Mouse (Mus musculus): ENCODE data around the gene Lrfn2. TPM values are rescaled to one million over a fixed set of nuclear protein-coding genes. Genes with fewer than 3 reads are reported as not detected.

Gene Lrfn2
- polyA plus RNA-seq, 1 experiment from 2014 or later, result 1.0 TPM

DNA sequence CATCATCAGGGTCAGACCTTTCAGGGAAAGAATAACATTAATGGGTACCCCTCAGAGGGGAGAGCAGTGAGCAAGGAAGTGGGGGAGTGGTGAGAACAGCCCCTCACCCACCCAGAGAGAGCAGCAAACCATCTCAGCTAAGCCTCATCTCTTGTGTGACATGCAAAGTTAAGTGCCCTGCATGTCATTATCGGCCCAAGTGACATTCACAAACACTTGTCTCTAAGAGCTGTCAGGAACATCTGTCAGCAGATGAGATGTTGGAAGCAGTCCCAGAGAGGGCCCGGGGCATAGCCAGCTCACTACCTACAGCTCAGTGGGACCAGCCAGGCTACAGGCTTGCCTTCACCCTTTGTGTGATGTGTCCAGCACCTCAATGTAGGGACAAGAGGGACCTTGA is 146.0 kb downstream of the Lrfn2 start:
- H3K9ac ChIP-seq (ENCODE audit: low read length), result no peak overlapping the region
- no peak overlapping the region for H3K4me3 ChIP-seq (replicated peaks; ENCODE audit: low read length)
- H3K27me3 ChIP-seq (ENCODE audit: control insufficient read depth, insufficient read depth, low read length), result no peaks in the 10 kb centered on the region
- H3K36me3 ChIP-seq (ENCODE audit: control insufficient read depth, insufficient read depth, low read length), result no peaks in the 10 kb centered on the region
- ATAC-seq (ENCODE audit: insufficient read depth, low FRiP score), result no peak
- 16% methylated on average over 2 of the region's 2 CpGs for WGBS
- H3K9me3 ChIP-seq (replicated peaks; ENCODE audit: control insufficient read depth, low read length), result no peaks in the 10 kb centered on the region
- H3K27ac ChIP-seq (ENCODE audit: low read length), result no peak overlapping the region
- no peaks in the 10 kb centered on the region for H3K4me1 ChIP-seq (ENCODE audit: control insufficient read depth, insufficient read depth, low read length)
- H3K4me2 ChIP-seq (ENCODE audit: low read depth, low read length), result no peak overlapping the region

GRCm38 (mm10) chr17:49079647-49080046 is 147.5 kb downstream of the Lrfn2 start:
- WGBS, result 53% methylated on average over 2 of the region's 2 CpGs
- Histone ChIP-seq H3K9ac (ENCODE audit: low read length) (no peak overlapping the region), H3K27me3 (ENCODE audit: control insufficient read depth, insufficient read depth, low read length) (no peaks in the 10 kb centered on the region), H3K4me2 (ENCODE audit: low read depth, low read length) (no peak overlapping the region), H3K27ac (ENCODE audit: low read length) (no peak overlapping the region), H3K36me3 (ENCODE audit: control insufficient read depth, insufficient read depth, low read length) (no peaks in the 10 kb centered on the region), H3K9me3 (replicated peaks; ENCODE audit: control insufficient read depth, low read length) (no peaks in the 10 kb centered on the region), H3K4me1 (ENCODE audit: control insufficient read depth, insufficient read depth, low read length) (peaks cover 3% of the 10 kb centered on the region; the same call in 1 of the 2 replicates), H3K4me3 (replicated peaks; ENCODE audit: low read length) (no peak overlapping the region)
- no peak for ATAC-seq (ENCODE audit: insufficient read depth, low FRiP score)

DNA sequence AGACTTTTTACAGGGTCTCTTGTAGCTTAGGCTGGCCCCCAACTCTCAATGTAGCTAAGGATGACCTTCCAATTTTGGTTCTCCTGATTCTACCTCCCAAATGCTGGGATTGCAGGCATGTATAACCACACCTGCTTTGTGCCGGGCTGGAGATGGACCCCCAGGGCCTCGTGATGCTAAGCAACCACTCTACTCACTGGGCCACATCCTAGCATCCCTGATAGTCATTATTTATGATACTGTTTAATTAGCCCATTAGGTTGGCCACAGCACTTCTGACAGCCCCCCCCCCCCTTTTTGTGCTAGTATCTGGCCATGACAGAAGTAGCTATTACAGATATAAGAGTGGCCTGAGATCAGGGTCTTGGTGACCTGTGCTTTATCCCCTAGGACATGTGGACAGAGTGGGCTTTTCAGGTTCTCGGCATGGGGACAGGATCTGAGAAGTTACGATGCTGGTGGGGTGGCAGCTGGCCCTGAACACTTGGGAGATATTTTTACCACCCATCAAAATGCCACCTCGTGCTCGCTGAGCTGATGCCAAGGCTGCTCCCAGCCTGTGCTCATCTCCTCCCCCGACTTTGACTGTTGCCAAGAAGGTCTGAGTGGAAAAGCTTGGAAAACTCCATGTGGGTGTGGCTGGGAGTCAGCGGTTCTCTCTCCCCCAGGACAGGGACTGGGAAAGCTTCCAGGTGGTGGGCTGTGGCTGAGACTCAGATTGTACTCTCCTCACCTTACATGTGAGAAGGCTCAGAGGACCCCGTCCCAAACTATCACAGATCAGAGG is 151.6 kb downstream of the Lrfn2 start:
- Histone ChIP-seq H3K4me3 (replicated peaks; ENCODE audit: low read length) (no peak overlapping the region), H3K4me2 (ENCODE audit: low read depth, low read length) (no peak overlapping the region), H3K4me1 (ENCODE audit: control insufficient read depth, insufficient read depth, low read length) (peaks cover 3% of the 10 kb centered on the region; the same call in 1 of the 2 replicates), H3K27ac (ENCODE audit: low read length) (no peak overlapping the region), H3K36me3 (ENCODE audit: control insufficient read depth, insufficient read depth, low read length) (no peaks in the 10 kb centered on the region), H3K27me3 (ENCODE audit: control insufficient read depth, insufficient read depth, low read length) (no peaks in the 10 kb centered on the region), H3K9ac (ENCODE audit: low read length) (no peak overlapping the region), H3K9me3 (replicated peaks; ENCODE audit: control insufficient read depth, low read length) (no peaks in the 10 kb centered on the region)
- ATAC-seq (ENCODE audit: insufficient read depth, low FRiP score), result peak; percentile 25; the same call in 1 of the 2 replicates
- WGBS, result 72% methylated on average over 9 of the region's 9 CpGs

DNA sequence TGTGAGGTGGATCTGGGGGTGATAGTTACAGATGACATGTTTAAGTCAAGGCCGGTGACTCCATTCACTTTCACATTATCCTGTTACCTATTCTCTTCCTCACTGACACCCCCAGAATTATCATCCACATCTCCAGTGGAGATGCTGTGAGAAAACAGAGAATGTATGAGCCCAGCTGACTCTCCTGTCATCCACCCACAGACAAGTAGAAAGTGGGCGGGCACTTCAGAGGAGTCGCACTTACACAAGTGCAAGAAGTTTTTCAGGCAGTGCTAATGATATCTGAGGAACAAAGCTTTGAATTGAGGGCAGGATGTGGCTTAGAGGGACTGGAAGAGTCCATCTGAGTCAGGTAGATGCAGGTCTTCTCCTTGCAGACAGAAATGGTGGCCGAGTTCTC is 152.9 kb downstream of the Lrfn2 start:
- Histone ChIP-seq H3K9ac (ENCODE audit: low read length) (no peak overlapping the region), H3K4me3 (replicated peaks; ENCODE audit: low read length) (no peak overlapping the region), H3K9me3 (replicated peaks; ENCODE audit: control insufficient read depth, low read length) (no peaks in the 10 kb centered on the region), H3K27ac (ENCODE audit: low read length) (no peak overlapping the region), H3K4me2 (ENCODE audit: low read depth, low read length) (no peak overlapping the region), H3K27me3 (ENCODE audit: control insufficient read depth, insufficient read depth, low read length) (no peaks in the 10 kb centered on the region), H3K4me1 (ENCODE audit: control insufficient read depth, insufficient read depth, low read length) (peaks cover 3% of the 10 kb centered on the region; the same call in 1 of the 2 replicates), H3K36me3 (ENCODE audit: control insufficient read depth, insufficient read depth, low read length) (no peaks in the 10 kb centered on the region)
- WGBS, result 83% methylated on average over 4 of the region's 4 CpGs
- no peak for ATAC-seq (ENCODE audit: insufficient read depth, low FRiP score)

GRCm38 (mm10) chr17:49096781-49097544 is 164.8 kb downstream of the Lrfn2 start:
- ATAC-seq (ENCODE audit: insufficient read depth, low FRiP score), result no peak
- Histone ChIP-seq H3K4me2 (ENCODE audit: low read depth, low read length) (no peak overlapping the region), H3K9me3 (replicated peaks; ENCODE audit: control insufficient read depth, low read length) (no peaks in the 10 kb centered on the region), H3K36me3 (ENCODE audit: control insufficient read depth, insufficient read depth, low read length) (no peaks in the 10 kb centered on the region), H3K4me3 (replicated peaks; ENCODE audit: low read length) (no peak overlapping the region), H3K9ac (ENCODE audit: low read length) (no peak overlapping the region), H3K27me3 (ENCODE audit: control insufficient read depth, insufficient read depth, low read length) (no peaks in the 10 kb centered on the region), H3K4me1 (ENCODE audit: control insufficient read depth, insufficient read depth, low read length) (no peaks in the 10 kb centered on the region), H3K27ac (ENCODE audit: low read length) (no peak overlapping the region)
- 69% methylated on average over 16 of the region's 16 CpGs for WGBS

DNA sequence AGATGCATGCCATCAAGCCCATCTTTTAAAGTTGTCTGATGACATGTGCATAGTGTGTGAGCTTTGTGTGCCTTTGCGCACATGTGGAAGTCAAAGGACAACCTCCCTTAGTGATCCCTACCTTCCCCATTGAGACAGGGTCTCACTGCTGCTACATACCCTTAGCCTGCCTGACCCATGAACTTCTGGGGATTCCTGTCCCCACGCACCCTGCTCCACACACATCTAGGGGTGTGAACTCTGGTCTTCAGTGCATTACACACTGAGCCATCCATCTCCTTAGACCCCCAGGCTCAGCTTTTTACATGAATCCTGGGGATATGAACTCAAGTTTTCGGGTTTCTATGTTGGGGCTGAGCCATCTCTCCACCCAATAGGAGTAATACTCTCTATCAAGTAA is 179.2 kb downstream of the Lrfn2 start:
- H3K36me3 ChIP-seq (ENCODE audit: control insufficient read depth, insufficient read depth, low read length), result no peaks in the 10 kb centered on the region
- no peak overlapping the region for H3K4me2 ChIP-seq (ENCODE audit: low read depth, low read length)
- no peaks in the 10 kb centered on the region for H3K27me3 ChIP-seq (ENCODE audit: control insufficient read depth, insufficient read depth, low read length)
- ATAC-seq (ENCODE audit: insufficient read depth, low FRiP score), result no peak
- no peaks in the 10 kb centered on the region for H3K4me1 ChIP-seq (ENCODE audit: control insufficient read depth, insufficient read depth, low read length)
- H3K4me3 ChIP-seq (replicated peaks; ENCODE audit: low read length), result no peak overlapping the region
- no peaks in the 10 kb centered on the region for H3K9me3 ChIP-seq (replicated peaks; ENCODE audit: control insufficient read depth, low read length)
- no peak overlapping the region for H3K9ac ChIP-seq (ENCODE audit: low read length)
- no peak overlapping the region for H3K27ac ChIP-seq (ENCODE audit: low read length)
- 89% methylated on average over 3 of the region's 3 CpGs for WGBS

DNA sequence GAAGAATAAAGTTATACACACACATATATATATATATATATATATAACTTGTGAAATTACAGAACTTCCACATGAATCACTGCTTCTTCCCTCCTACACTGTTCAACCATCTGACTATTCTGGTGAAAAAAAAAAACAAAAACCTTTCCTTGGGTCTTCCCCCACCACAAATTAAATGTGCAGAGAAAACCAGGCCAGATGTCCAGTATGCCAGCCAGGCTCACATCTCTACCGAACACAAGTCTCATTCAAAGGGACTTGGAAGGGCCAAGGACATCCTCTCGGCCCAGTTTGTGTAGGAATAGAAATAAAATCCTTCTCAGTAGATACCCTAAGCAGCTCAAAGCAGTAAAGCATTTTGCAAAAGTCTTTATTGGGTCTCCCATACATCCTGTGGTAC is 179.7 kb downstream of the Lrfn2 start:
- Histone ChIP-seq H3K36me3 (ENCODE audit: control insufficient read depth, insufficient read depth, low read length) (no peaks in the 10 kb centered on the region), H3K4me2 (ENCODE audit: low read depth, low read length) (no peak overlapping the region), H3K9me3 (replicated peaks; ENCODE audit: control insufficient read depth, low read length) (no peaks in the 10 kb centered on the region), H3K4me1 (ENCODE audit: control insufficient read depth, insufficient read depth, low read length) (no peaks in the 10 kb centered on the region), H3K4me3 (replicated peaks; ENCODE audit: low read length) (no peak overlapping the region), H3K27ac (ENCODE audit: low read length) (no peak overlapping the region), H3K27me3 (ENCODE audit: control insufficient read depth, insufficient read depth, low read length) (no peaks in the 10 kb centered on the region), H3K9ac (ENCODE audit: low read length) (no peak overlapping the region)
- ATAC-seq (ENCODE audit: insufficient read depth, low FRiP score), result no peak
- 86% methylated on average over 2 of the region's 2 CpGs for whole genome bisulfite sequencing

- no peaks in the 10 kb centered on the region for H3K36me3 ChIP-seq (ENCODE audit: control insufficient read depth, insufficient read depth, low read length)
- no peaks in the 10 kb centered on the region for H3K27me3 ChIP-seq (ENCODE audit: control insufficient read depth, insufficient read depth, low read length)
- no peak overlapping the region for H3K27ac ChIP-seq (ENCODE audit: low read length)
- no peaks in the 10 kb centered on the region for H3K4me1 ChIP-seq (ENCODE audit: control insufficient read depth, insufficient read depth, low read length)
- H3K9ac ChIP-seq (ENCODE audit: low read length), result no peak overlapping the region
- no peak overlapping the region for H3K4me3 ChIP-seq (replicated peaks; ENCODE audit: low read length)
- no peak overlapping the region for H3K4me2 ChIP-seq (ENCODE audit: low read depth, low read length)
- no peak for ATAC-seq (ENCODE audit: insufficient read depth, low FRiP score)
- 51% methylated on average over 3 of the region's 3 CpGs for WGBS
- no peaks in the 10 kb centered on the region for H3K9me3 ChIP-seq (replicated peaks; ENCODE audit: control insufficient read depth, low read length)
Measured at GRCm38 (mm10) chr17:49113336-49113735, 181.2 kb downstream of the Lrfn2 start.

GRCm38 (mm10) chr17:49124166-49124565 is 192.0 kb downstream of the Lrfn2 start:
- Histone ChIP-seq H3K4me2 (ENCODE audit: low read depth, low read length) (no peak overlapping the region), H3K27ac (ENCODE audit: low read length) (no peak overlapping the region), H3K4me1 (ENCODE audit: control insufficient read depth, insufficient read depth, low read length) (no peaks in the 10 kb centered on the region), H3K27me3 (ENCODE audit: control insufficient read depth, insufficient read depth, low read length) (peaks cover 5% of the 10 kb centered on the region; the same call in 1 of the 2 replicates), H3K9ac (ENCODE audit: low read length) (no peak overlapping the region), H3K9me3 (replicated peaks; ENCODE audit: control insufficient read depth, low read length) (no peaks in the 10 kb centered on the region), H3K4me3 (replicated peaks; ENCODE audit: low read length) (no peak overlapping the region), H3K36me3 (ENCODE audit: control insufficient read depth, insufficient read depth, low read length) (no peaks in the 10 kb centered on the region)
- 83% methylated on average over 1 of the region's 1 CpGs for WGBS
- no peak for ATAC-seq (ENCODE audit: insufficient read depth, low FRiP score)

Measured in stomach, embryonic 16.5 days (tissue).